Mouse (Mus musculus): ENCODE results near the gene Kat6b.
"Not testable (repeated sequence)": the region's sequence is repeated elsewhere in the genome, so short reads cannot be mapped to it uniquely, and the experiment has no call there.

Kat6b gene

GRCm38 (mm10) chr14:21481231-21481630 is at the start of gene Kat6b:
Gene Kat6b, plus strand, starts transcription at chr14:21481434.
- DNase-seq: no peak

GRCm38 (mm10) chr14:21433415-21433814 is 47.8 kb upstream of the Kat6b start:
- no peak for DNase-seq

DNA sequence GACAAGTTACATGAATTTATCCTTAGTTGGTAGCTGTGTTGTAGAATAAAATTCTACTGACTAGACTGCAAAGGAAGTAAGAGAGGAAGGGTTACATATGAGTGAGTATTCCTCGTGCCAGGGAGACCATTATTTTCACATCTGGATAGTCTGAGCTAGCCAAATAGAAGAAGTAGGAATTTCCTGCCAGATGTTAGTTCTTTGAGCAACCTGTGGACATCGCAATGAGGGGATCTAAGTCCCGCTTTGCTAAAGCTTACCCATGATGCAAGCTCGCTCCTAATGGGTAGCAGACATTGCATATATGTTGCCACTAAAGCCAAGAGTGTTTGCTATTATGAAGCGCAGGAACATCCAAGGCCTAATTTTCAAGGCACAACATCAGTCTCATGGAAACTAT is 47.2 kb upstream of the Kat6b start:
- no peak for DNase-seq

DNA sequence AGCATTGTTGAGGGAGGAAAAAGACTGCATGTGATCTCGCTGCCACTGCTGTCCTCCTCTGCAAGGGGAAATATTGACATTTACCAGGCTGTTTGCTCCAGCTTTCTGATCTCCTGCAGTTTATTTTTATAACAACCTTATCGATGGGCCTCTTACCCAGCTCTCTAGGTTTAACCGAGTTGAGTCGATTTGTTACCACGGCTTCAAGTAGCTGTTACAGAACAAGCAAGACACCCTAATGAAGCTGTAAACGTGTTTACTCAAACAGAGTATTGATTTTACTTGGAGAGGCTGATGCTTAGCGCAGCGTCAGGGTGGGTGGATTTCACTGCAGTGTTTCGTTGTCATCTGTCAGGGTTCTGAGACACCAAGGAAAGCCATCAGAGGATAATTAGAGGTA is 46.5 kb upstream of the Kat6b start:
- DNase-seq: no peak

- no peak for DNase-seq
Measured at GRCm38 (mm10) chr14:21439785-21440184, 41.4 kb upstream of the Kat6b start.

- no peak for DNase-seq
Measured at GRCm38 (mm10) chr14:21440526-21440925, 40.7 kb upstream of the Kat6b start.

GRCm38 (mm10) chr14:21441772-21442533 is 39.3 kb upstream of the Kat6b start:
- no peak for DNase-seq

GRCm38 (mm10) chr14:21452581-21452980 is 28.7 kb upstream of the Kat6b start:
- DNase-seq: no peak

GRCm38 (mm10) chr14:21453896-21454295 is 27.3 kb upstream of the Kat6b start:
- no peak for DNase-seq

- no peak for DNase-seq
Measured at GRCm38 (mm10) chr14:21455654-21456350, 25.4 kb upstream of the Kat6b start.

- DNase-seq: no peak
Measured at GRCm38 (mm10) chr14:21456526-21456925, 24.7 kb upstream of the Kat6b start.

GRCm38 (mm10) chr14:21457876-21458275 is 23.4 kb upstream of the Kat6b start:
- no peak for DNase-seq

DNA sequence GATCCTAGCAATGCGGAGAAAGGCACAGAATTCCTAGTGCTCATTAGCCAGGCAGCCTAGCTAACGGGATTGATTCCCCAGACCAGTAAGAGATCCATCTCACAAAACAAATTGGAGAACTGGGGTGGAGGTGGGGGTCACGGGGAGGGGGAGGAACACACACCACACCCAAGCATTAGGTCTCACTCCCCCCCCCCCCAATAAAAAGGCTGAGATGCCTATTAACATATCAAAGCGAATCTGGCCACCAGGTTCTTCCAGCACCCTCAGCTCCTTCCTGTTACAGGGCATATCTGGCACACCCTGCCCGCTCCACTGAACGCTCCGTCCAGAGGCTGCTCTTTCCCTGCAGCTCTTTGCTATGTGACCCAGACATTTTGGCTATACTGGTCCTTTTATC is 22.5 kb upstream of the Kat6b start:
- no peak for DNase-seq

- peak; percentile 8 for DNase-seq
Measured at GRCm38 (mm10) chr14:21459163-21459562, 22.1 kb upstream of the Kat6b start.

DNA sequence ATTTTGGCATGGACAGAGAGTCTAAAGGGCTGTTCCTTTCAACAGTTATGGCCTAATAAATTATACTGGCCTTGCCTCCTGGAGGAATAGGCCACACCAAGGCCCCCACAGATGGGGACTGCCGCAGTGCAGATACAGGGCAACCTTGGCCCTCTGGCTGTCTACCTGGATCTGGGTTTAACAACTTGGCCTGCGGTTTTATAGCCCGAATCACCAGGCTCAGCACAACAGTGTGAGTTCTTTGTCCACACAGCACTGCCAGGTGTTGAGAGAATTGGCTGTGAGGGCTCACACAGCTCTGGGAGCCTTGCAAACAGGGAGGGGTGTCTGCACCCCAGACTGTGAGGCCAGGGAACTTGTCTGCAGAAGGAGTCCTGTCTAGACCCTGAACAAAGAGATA is 18.8 kb upstream of the Kat6b start:
- no peak for DNase-seq

- DNase-seq: no peak
Measured at GRCm38 (mm10) chr14:21463117-21463712, 18.0 kb upstream of the Kat6b start.

DNA sequence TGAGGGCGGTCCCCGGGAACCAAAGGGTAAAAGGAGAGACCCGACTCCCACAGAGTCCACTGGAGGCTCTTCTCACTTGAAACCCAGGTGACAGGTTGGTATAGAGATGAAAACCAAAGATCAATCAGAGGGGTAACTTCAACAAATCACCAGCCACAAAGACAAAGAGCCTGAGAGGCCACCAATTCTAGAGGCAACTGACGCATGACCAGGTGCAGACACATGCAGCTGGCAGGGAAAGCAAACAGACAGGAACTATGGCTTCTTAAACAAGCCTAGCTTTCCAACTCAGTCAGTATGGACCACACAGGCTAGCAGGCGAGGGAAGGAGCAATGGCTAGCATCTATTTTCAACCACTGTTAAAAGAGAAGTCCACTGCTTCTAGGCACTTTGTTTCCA is 10.8 kb upstream of the Kat6b start:
- no peak for DNase-seq

GRCm38 (mm10) chr14:21471975-21472374 is 9.3 kb upstream of the Kat6b start:
- no peak for DNase-seq

- not testable (repeated sequence) for DNase-seq
Measured at GRCm38 (mm10) chr14:21474593-21475132, 6.6 kb upstream of the Kat6b start.

DNA sequence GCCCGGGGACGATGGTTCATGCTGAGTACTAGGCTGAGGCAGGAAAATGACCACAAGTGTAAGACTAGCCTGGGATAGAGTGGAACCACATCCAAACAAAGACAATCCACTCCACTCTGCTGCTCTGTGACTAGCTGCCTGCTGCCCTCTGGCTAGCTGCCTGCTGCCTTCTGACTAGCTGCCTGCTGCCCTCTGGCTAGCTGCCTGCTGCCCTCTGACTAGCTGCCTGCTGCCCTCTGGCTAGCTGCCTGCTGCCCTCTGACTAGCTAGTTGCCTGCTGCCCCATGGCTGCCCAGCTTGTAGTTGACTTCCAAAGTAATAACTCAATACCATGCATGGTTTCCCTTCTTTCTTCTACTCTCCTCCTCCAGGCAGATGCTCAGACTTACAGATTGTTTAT is 4.1 kb upstream of the Kat6b start:
- DNase-seq: no peak

- no peak for DNase-seq
Measured at GRCm38 (mm10) chr14:21479566-21479965, 1.7 kb upstream of the Kat6b start.

DNA sequence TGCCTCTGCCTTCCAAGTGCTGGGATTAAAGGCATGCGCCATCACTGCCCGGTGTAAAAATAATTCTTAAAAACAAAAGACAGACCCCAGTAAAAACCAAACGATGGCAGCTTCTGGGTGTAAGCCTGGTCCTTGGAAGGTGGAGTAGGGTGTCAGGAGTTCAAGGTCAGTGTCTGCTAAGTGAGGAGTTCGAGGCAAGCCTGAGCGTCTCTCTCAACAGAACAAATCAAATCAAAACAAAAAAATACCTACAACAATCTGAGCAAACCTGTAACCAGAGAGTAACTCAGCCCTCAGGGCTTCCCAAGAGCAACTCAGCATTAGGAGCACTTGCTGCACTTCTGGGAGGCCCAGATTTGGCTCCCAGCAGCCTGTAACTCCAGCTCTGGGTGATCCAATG is 1.0 kb upstream of the Kat6b start:
- DNase-seq: no peak

- no peak for DNase-seq
Measured at GRCm38 (mm10) chr14:21484199-21484598, 3.0 kb downstream of the Kat6b start.

DNA sequence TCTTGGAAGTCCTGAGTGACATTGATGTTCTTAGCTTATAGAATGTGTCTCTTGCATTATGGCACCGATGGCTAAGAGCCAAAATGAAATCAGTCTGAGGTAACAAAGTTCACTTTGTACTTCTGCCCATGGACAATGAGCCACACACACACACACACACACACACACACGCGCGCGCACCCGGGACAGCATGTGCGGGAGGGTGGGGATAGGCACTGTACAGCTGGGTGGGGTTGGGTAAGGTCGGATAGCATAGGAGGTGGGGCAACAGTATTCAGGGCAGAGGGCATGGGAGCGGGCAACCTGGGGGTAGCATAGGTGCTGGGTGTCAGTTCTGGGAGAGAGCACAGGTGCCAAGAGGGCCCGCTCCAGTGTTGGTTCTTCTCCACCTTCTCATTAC is 3.5 kb downstream of the Kat6b start:
- no peak for DNase-seq
